Mouse (Mus musculus) embryonic facial prominence, embryonic 13.5 days (tissue): ENCODE measurements around the gene Ascc1. TPM values are rescaled to one million over a fixed set of nuclear protein-coding genes. Genes with fewer than 3 reads are reported as not detected.

Experiments used
- ATAC-seq: fragments of 200-750 bp; cut with Nextera tagmentation; 2 replicates; pipeline ENCODE4 v1.8.0; 2017; ENCODE audit warnings: low read depth; ENCODE audit not compliant: insufficient number of reproducible peaks, insufficient read depth, low FRiP score, low TSS enrichment
- H3K27ac ChIP-seq: fragments of 300-500 bp; sonication (generic); 2 replicates; pipeline ENCODE4 v1.5.1; 2015; ENCODE audit warnings: moderate library complexity, mild to moderate bottlenecking, inconsistent platforms
- H3K27me3 ChIP-seq: fragments of 300-500 bp; sonication (generic); 2 replicates; pipeline ENCODE4 v1.6.1; 2015; ENCODE audit warnings: mild to moderate bottlenecking, inconsistent platforms
- H3K36me3 ChIP-seq: fragments of 300-500 bp; sonication (generic); 2 replicates; pipeline ENCODE4 v1.6.1; 2015; ENCODE audit warnings: mild to moderate bottlenecking, inconsistent platforms
- H3K4me1 ChIP-seq: fragments of 300-500 bp; sonication (generic); 2 replicates; pipeline ENCODE4 v1.6.1; 2015; ENCODE audit warnings: inconsistent platforms
- H3K4me2 ChIP-seq: fragments of 300-500 bp; sonication (generic); 2 replicates; pipeline ENCODE4 v1.6.1; 2015; ENCODE audit warnings: moderate library complexity, mild to moderate bottlenecking, inconsistent platforms
- H3K4me3 ChIP-seq: fragments of 300-500 bp; sonication (generic); 2 replicates; pipeline ENCODE4 v1.5.1; 2015; ENCODE audit warnings: mild to moderate bottlenecking, inconsistent platforms
- H3K9ac ChIP-seq: fragments of 300-500 bp; sonication (generic); 2 replicates; pipeline ENCODE4 v1.6.1; 2015; ENCODE audit warnings: mild to moderate bottlenecking, inconsistent platforms
- H3K9me3 ChIP-seq: fragments of 300-500 bp; sonication (generic); 2 replicates; pipeline ENCODE4 v1.6.1; 2016; ENCODE audit warnings: inconsistent platforms
- WGBS: fragments of 180-500 bp; shearing (Covaris S2); methylation state at CpG from one replicate; pipeline ENCODE4 v1.1.7; 2015; ENCODE audit warnings: mixed read lengths; 5-methylcytosine and 5-hydroxymethylcytosine counted together
- polyA plus RNA-seq: library from polyadenylated mRNA; unstranded; fragments of >200 nt; fragmentation: Nextera tagmentation; extraction: Ambion mirVana; gene quantifications from 2 replicates; pipeline ENCODE4 v1.2.1, GENCODE M21; 2015

Gene Ascc1
- polyA plus RNA-seq: 48.3 and 50.3 TPM in 2 replicates

DNA sequence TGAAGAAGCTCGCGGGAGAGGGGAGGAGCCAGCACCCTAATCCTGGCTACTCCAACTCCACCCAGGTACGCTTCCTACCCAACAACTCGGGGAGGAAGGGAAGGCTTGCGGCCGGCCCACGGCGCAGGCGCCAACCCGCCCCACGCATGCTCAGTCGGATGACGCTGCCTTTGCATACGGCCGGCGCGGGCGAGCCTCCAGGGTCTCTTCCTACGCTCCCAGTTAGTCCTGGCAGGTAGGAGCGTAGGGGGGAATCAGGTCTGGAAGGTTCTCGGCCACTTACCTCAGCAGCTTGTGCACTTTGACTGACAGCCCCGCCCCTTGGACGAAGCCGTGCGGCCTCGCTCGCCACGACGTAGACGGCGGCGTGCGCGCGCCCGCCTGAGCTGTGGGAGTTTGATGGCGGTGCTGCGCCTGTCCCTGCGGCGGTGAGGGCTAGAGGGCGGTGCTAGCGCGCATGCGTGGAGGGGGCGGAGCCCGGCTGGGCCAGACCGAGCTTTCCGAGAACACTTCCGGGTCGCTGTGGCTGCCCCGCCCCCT lies at the start of gene Ascc1, which contains the start of gene Anapc16:
TSS of gene Ascc1 (plus strand) at position 133 of the 540 bp plus-strand sequence.
TSS of gene Anapc16 (minus strand) at position 463 of the 540 bp plus-strand sequence.
- Histone ChIP-seq H3K4me2 (peak within 1 kb of the TSS; percentile 83), H3K27ac (peak within 1 kb of the TSS; percentile 99), H3K4me3 (peak within 1 kb of the TSS; percentile 69), H3K4me1 (peaks cover 16% of the 10 kb centered on the region), H3K27me3 (no peaks in the 10 kb centered on the region), H3K36me3 (peaks cover 17% of the 10 kb centered on the region), H3K9me3 (no peaks in the 10 kb centered on the region), H3K9ac (peak within 1 kb of the TSS; percentile 80)
- peak; percentile 93 for ATAC-seq
- WGBS: under 1% methylated on average over 51 of the region's 51 CpGs

DNA sequence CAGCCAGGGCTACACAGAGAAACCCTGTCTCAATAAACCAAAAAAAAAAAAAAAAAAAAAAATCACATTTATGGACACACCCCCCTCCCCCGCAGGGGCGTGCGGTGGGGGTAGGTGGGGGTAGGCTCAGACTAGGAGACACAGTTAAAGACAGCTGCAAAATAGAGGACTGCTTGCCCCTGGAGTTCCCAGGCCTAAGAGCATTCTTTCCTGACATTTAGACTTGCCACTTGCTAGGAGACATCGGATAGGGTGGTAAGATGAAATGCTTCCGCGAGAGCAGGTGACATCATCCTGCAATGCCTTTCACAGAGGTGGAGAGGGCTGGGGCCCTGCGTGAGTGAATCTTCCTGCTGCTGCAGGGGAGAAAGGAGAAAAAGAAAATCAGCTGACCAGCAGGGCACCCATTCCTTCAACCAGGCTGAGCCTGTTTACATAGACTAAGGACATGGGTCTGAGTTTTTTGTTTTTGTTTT lies 49.0 kb upstream of the Ascc1 start:
- Histone ChIP-seq H3K9ac (no peak overlapping the region), H3K4me3 (no peak overlapping the region), H3K27me3 (no peaks in the 10 kb centered on the region), H3K27ac (no peak overlapping the region), H3K4me2 (no peak overlapping the region), H3K4me1 (peaks cover 52% of the 10 kb centered on the region), H3K9me3 (no peaks in the 10 kb centered on the region), H3K36me3 (0 out of 2 replicates have a peak, but pooled peaks cover 5% of the 10 kb centered on the region)
- 26% methylated on average over 7 of the region's 7 CpGs for WGBS
- ATAC-seq: no peak

DNA sequence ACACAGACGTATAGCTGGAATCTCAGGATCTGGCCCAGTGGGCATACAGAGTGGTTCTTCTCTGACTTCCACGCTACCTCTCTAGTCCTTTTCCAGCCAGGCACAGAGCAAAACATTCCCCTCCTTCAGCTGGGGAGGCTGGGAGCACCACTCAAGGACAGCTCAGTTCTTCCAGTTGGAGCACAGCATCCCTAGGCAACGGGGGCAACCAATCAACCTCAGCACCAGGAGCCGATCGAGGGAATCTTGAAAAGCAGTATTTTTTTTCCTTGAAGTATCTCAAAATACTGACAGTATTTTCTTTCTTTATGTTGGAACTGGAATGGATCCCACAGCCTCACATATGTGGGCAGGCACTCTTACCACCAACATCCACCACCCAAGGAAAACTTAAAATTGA lies 45.9 kb upstream of the Ascc1 start:
- no peak overlapping the region for H3K4me3 ChIP-seq
- no peak overlapping the region for H3K4me2 ChIP-seq
- peaks cover 42% of the 10 kb centered on the region for H3K4me1 ChIP-seq
- no peaks in the 10 kb centered on the region for H3K27me3 ChIP-seq
- ATAC-seq: no peak
- H3K27ac ChIP-seq: peak overlapping the region; percentile 79
- 61% methylated on average over 5 of the region's 5 CpGs for WGBS
- H3K9me3 ChIP-seq: no peaks in the 10 kb centered on the region
- no peaks in the 10 kb centered on the region for H3K36me3 ChIP-seq
- no peak overlapping the region for H3K9ac ChIP-seq

DNA sequence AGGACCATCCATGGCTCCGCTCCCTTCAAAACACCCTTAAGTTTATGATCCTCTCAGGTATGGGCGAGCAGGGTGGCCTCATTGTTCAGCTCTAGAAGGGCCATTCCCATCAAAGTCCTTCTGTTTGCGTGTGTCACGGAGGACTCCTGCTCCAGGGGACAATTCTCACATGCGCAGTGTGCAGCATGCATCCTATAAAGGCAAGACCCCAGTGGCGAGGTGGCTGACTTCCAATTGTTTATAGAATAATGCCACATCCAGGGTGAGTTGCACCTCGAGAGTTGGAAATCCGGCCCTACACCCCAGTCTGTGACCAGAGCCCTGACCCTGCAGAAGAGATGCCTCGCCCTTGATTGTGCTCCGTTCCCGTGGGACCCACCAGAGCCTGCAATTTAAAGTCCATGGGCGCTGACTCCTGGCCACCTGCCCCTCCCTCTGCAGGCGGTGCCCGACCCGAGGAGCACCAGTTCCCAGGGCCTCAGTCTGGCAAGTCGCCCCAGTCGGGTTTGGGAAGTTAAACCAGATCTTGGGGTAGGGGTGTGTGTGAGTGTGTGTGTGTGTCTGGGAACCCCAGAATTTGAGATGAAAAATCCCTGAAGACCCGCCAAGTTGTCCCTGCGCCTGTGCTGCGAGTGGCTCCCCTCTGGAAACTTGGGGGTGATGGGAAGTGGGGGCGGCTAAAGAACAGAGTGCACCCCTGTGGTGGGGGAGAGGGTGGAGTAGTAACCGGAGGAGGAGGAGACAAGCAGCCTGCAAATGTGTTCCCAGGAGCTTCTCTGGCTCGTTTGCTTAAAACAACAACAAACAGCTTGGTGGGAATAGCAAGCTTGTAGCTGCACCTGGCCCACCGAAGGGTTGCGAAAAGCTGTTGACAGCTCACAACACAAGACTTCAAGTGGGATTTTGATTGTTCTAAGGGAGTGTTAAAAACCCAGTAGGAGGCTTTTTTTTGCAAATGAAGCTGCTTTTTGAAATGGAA lies 45.1 kb upstream of the Ascc1 start:
- peak overlapping the region; percentile 47 for H3K4me2 ChIP-seq

DNA sequence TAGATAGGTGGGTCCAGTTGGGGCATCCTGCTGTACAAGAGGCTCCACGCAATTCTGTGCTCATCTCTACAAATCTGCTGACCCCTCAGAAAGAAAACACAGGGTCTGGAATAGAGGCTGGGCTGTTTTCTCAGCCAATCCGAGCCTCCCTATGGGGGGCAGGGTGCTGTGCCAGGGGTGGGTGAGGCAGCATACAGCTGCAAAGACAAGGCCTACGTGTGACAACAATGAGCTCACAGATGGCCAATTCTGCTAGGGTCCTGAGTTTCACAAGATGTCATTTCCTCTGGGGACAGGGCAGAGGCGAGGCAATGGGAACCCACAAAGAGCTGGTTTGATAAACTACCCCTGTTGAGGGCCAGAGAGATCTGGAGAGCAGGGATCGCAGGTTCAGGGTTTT lies 44.1 kb upstream of the Ascc1 start:
- Histone ChIP-seq H3K9me3 (no peaks in the 10 kb centered on the region), H3K36me3 (no peaks in the 10 kb centered on the region), H3K27me3 (no peaks in the 10 kb centered on the region), H3K4me2 (no peak overlapping the region), H3K9ac (peak overlapping the region; percentile 51; the same call in 1 of the 2 replicates), H3K4me1 (peaks cover 35% of the 10 kb centered on the region), H3K4me3 (no peak overlapping the region), H3K27ac (peak overlapping the region; percentile 79)
- ATAC-seq: no peak
- WGBS: 43% methylated on average over 5 of the region's 5 CpGs

More for the DNA sequence above, 45.1 kb upstream of the Ascc1 start:
- H3K9me3 ChIP-seq: no peaks in the 10 kb centered on the region
- ATAC-seq: no peak
- no peaks in the 10 kb centered on the region for H3K36me3 ChIP-seq
- no peaks in the 10 kb centered on the region for H3K27me3 ChIP-seq
- 19% methylated on average over 25 of the region's 25 CpGs for WGBS
- H3K9ac ChIP-seq: peak overlapping the region; percentile 51
- peak overlapping the region; percentile 79 for H3K27ac ChIP-seq
- H3K4me3 ChIP-seq: no peak overlapping the region; the same call in 1 of the 2 replicates
- H3K4me1 ChIP-seq: peaks cover 39% of the 10 kb centered on the region

DNA sequence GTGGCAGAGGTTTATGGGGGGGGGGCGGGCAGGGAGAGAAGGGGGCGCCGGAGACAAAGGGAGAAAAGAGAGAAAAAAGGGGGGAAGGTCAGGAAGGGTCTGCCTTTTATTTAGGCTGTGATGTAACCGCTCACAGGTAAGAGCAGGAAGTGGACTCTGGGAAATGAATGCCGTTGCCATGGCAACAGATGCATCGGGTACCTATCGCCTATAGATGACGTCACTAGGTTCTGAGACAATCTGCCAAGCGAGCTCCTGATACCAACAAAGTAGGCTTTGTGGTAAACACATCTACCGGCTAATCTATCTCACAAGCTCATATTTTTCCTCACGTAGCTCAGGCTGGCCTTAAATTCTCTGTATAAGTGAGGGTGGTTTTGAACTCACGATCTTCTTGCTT lies 43.1 kb upstream of the Ascc1 start:
- Histone ChIP-seq H3K4me1 (peaks cover 43% of the 10 kb centered on the region), H3K27ac (no peak overlapping the region)

DNA sequence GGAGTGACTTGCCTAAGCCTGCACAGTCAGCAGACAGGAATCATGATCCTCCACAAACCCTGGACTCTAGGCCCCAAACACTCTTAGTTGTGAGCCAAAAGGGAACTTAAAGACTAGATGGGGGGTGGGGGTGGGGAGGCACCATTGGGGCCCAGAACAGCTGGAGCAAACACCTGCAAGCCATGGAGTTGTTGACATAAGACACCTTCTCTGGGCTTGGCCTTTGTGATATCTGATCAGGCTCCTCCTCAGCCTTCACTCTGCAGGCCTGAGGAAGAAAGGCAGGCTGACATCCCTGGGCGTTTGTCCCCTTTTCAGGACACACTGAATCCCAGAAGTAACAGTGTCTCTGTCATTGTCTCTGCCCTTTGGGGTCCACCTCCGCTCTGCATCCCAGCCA lies 39.0 kb upstream of the Ascc1 start:
- WGBS: 65% methylated on average over 2 of the region's 2 CpGs
- H3K9me3 ChIP-seq: no peaks in the 10 kb centered on the region
- H3K36me3 ChIP-seq: no peaks in the 10 kb centered on the region
- no peak overlapping the region for H3K4me3 ChIP-seq
- H3K9ac ChIP-seq: no peak overlapping the region
- ATAC-seq: no peak
- peak overlapping the region; percentile 2; the same call in 1 of the 2 replicates for H3K4me2 ChIP-seq
- H3K27me3 ChIP-seq: no peaks in the 10 kb centered on the region
- peak overlapping the region; percentile 100 for H3K27ac ChIP-seq
- H3K4me1 ChIP-seq: peaks cover 41% of the 10 kb centered on the region

More for the DNA sequence above, 43.1 kb upstream of the Ascc1 start:
- Histone ChIP-seq H3K27me3 (no peaks in the 10 kb centered on the region), H3K9ac (no peak overlapping the region), H3K9me3 (no peaks in the 10 kb centered on the region), H3K4me3 (no peak overlapping the region), H3K4me2 (no peak overlapping the region), H3K36me3 (no peaks in the 10 kb centered on the region)
- 74% methylated on average over 12 of the region's 12 CpGs for WGBS
- ATAC-seq: no peak

DNA sequence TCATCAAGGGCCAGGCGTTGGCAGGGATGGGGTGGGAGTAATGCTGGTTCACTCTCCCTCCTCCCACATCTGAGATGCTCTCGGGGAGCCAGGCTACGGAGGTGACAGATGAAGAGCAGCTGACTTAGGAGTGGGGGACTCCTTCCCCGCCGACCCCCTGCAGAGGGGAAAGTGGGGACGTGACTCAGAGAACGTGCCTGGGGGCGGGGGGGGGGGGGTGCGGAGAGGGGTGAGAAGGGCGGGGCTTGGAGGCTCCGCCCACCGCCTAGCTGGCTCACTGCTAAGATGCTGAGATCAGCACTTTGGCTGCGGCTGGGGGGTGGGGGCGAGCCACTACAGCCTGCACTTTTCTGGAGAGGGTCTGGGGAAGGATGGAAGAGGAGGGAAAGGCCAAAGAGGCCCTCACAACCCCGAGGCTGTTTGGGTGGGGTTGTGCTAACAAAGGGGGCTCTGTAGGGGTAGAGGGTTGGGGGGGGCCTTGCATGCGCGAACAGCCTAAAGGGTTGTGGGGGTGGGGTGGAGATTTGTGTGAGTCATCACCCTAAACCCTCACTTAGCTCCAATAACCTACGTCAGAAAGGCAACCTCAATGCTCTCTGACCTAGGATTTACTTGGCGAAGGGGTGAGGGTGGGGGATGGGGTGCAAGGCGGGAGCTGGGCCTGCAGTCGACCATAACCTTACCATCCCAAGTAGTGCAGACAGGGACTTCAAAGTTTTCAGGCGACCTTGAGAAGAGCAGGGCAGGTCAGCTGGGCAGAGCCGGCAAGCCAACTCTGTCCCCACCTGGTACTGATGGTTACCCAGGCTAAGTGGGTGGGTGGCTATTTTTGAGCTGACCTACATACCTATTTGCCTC lies 37.9 kb upstream of the Ascc1 start:
- Histone ChIP-seq H3K4me3 (peak overlapping the region; percentile 12; the same call in 1 of the 2 replicates), H3K4me1 (peaks cover 39% of the 10 kb centered on the region), H3K27me3 (no peaks in the 10 kb centered on the region), H3K9me3 (no peaks in the 10 kb centered on the region), H3K4me2 (peak overlapping the region; percentile 50), H3K36me3 (no peaks in the 10 kb centered on the region), H3K9ac (peak overlapping the region; percentile 60; the same call in 1 of the 2 replicates), H3K27ac (peak overlapping the region; percentile 100)
- WGBS: 3% methylated on average over 19 of the region's 23 CpGs
- ATAC-seq: peak; percentile 80

DNA sequence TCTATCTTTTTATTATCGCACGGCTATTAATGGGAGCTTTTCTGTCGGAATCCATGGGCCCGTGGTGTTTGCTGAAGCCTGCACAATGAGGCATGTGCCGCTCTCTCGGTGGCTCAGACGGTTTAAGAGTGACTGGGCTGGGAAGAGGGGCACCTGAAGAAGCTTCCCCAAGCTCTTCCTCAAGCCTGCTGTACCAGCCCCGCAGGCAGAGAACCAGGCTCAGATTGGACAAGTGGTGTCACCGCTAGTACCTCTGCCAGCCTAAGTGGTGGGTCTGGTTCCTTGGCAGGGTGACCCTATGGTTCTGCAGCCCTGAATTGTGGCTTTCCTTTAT lies 37.3 kb upstream of the Ascc1 start:
- Histone ChIP-seq H3K27me3 (no peaks in the 10 kb centered on the region), H3K4me2 (peak overlapping the region; percentile 50), H3K4me3 (peak overlapping the region; percentile 12; the same call in 1 of the 2 replicates), H3K4me1 (peaks cover 44% of the 10 kb centered on the region), H3K36me3 (no peaks in the 10 kb centered on the region), H3K9me3 (no peaks in the 10 kb centered on the region), H3K27ac (peak overlapping the region; percentile 100), H3K9ac (peak overlapping the region; percentile 60)
- 20% methylated on average over 9 of the region's 9 CpGs for WGBS
- ATAC-seq: no peak

DNA sequence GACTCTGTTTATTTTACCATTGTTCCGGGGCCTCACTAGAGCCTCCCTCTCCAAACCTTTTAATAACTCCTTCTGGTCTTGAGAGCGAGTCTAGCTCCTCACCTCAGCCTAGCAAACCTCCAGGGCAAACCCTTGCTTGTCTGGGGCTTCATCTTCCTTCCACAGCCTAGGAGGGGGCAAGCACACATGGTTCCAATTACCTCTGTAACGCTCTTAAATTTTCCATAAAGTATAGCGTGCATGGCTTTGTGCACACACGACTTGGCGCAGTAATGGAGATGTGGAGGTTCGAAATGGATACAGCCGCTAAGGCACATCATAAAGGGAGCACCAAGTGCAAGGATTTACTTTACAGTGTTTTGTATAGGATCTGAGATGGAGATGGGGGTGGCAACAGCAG lies 36.8 kb upstream of the Ascc1 start:
- H3K36me3 ChIP-seq: no peaks in the 10 kb centered on the region
- peak overlapping the region; percentile 50 for H3K4me2 ChIP-seq
- H3K27ac ChIP-seq: peak overlapping the region; percentile 100
- peak overlapping the region; percentile 60 for H3K9ac ChIP-seq
- peaks cover 49% of the 10 kb centered on the region for H3K4me1 ChIP-seq
- H3K27me3 ChIP-seq: no peaks in the 10 kb centered on the region
- ATAC-seq: peak; percentile 54
- 0 out of 2 replicates have a peak overlapping the region, but pooled peaks have one; percentile 12 for H3K4me3 ChIP-seq
- H3K9me3 ChIP-seq: no peaks in the 10 kb centered on the region
- WGBS: 22% methylated on average over 8 of the region's 8 CpGs

DNA sequence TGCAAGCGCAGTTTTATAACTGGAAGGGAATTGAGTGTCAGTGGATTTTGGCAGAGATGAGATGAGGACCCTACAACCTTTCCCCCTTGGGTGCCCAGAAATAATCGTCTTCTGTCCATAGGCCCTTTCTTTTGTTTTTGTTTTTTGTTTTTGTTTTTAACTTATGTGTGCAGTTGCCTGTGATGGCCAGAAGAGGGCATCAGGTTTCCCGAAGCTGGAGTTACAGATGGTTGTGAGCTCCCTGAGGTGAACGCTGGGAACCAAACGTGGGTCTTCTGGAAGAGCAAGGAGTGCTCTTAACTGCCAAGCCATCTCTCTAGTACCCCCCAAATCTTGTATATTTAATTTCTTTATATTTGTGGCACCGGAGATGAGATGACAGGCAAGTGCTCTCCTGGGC lies 35.9 kb upstream of the Ascc1 start:
- Histone ChIP-seq H3K9ac (no peak overlapping the region), H3K27me3 (no peaks in the 10 kb centered on the region), H3K27ac (peak overlapping the region; percentile 100), H3K4me3 (no peak overlapping the region), H3K4me2 (no peak overlapping the region), H3K4me1 (peaks cover 53% of the 10 kb centered on the region), H3K36me3 (no peaks in the 10 kb centered on the region), H3K9me3 (no peaks in the 10 kb centered on the region)
- 89% methylated on average over 6 of the region's 6 CpGs for WGBS
- ATAC-seq: no peak
